Mouse (Mus musculus) bone marrow, adult 2 months (tissue): ENCODE results near the gene Gtf2i. TPM values are rescaled to one million over a fixed set of nuclear protein-coding genes. Genes with fewer than 3 reads are reported as not detected.
"Not testable (repeated sequence)": the region's sequence is repeated elsewhere in the genome, so short reads cannot be mapped to it uniquely, and the experiment has no call there.

Experiments
- H3K27ac ChIP-seq: fragments of 200-500 bp; 2 replicates; pipeline ENCODE4 v1.5.1; 2012; ENCODE audit warnings: low read depth, mild to moderate bottlenecking, control low read depth, inconsistent platforms, low read length; ENCODE audit not compliant: control insufficient read depth, poor library complexity, insufficient read depth
- H3K4me1 ChIP-seq: fragments of 200-500 bp; 2 replicates; pipeline ENCODE4 v1.6.1; 2011; ENCODE audit warnings: low read length; ENCODE audit not compliant: control insufficient read depth, insufficient read depth
- H3K4me3 ChIP-seq: fragments of 200-500 bp; replicated peaks from 2 replicates; pipeline ENCODE3; 2011; ENCODE audit warnings: mild to moderate bottlenecking, low read depth, low read length, control low read depth; ENCODE audit not compliant: control insufficient read depth
- CTCF ChIP-seq: fragments of 200-500 bp; IDR thresholded peaks from 2 replicates; pipeline ENCODE4 v1.5.1; 2011; ENCODE audit warnings: low read length, control low read depth; ENCODE audit not compliant: control insufficient read depth, insufficient read depth
- POLR2A ChIP-seq: fragments of 200-500 bp; IDR thresholded peaks from 2 replicates; pipeline ENCODE4 v1.6.1; 2011; ENCODE audit warnings: low read depth, mild to moderate bottlenecking, control low read depth, low read length, borderline replicate concordance; ENCODE audit not compliant: control insufficient read depth
- WGBS: fragments of 180-500 bp; shearing (Covaris S2); methylation state at CpG from one replicate; pipeline ENCODE4 v1.1.7; 2018; 5-methylcytosine and 5-hydroxymethylcytosine counted together
- polyA plus RNA-seq: library from polyadenylated mRNA; stranded (reverse); fragments of >200 nt; gene quantifications from 2 replicates; pipeline ENCODE4 v1.2.4, GENCODE M21; 2011; ENCODE audit warnings: low replicate concordance; ENCODE audit not compliant: missing spikeins, insufficient read depth, insufficient read length

Gene Gtf2i
- polyA plus RNA-seq, 1 experiment = 41.4 TPM

GRCm38 (mm10) chr5:134342503-134343205, 28.1 kb upstream of the Gtf2i start:
- WGBS = 33% methylated on average over 18 of the region's 18 CpGs
- H3K4me3 ChIP-seq = peak overlapping the region; percentile 12

GRCm38 (mm10) chr5:134341721-134342120, 27.2 kb upstream of the Gtf2i start:
- Histone ChIP-seq H3K27ac (no peak overlapping the region), H3K4me1 (no peaks in the 10 kb centered on the region; the same call in 1 of the 2 replicates), H3K4me3 (no peak overlapping the region)
- WGBS = 78% methylated on average over 5 of the region's 5 CpGs
- TF ChIP-seq POLR2A (no peak), CTCF (no peak)

More at GRCm38 (mm10) chr5:134342503-134343205, 28.1 kb upstream of the Gtf2i start:
- no peak for TF ChIP-seq POLR2A
- TF ChIP-seq CTCF = no peak
- H3K27ac ChIP-seq = no peak overlapping the region
- no peaks in the 10 kb centered on the region; the same call in 1 of the 2 replicates for H3K4me1 ChIP-seq

GRCm38 (mm10) chr5:134341321-134341720, 26.8 kb upstream of the Gtf2i start:
- H3K4me3 ChIP-seq = no peak overlapping the region
- no peak for TF ChIP-seq POLR2A
- no peak for TF ChIP-seq CTCF
- H3K4me1 ChIP-seq = no peaks in the 10 kb centered on the region; the same call in 1 of the 2 replicates
- no peak overlapping the region for H3K27ac ChIP-seq
- WGBS = 45% methylated on average over 10 of the region's 10 CpGs

GRCm38 (mm10) chr5:134340101-134340522, 25.6 kb upstream of the Gtf2i start:
- Histone ChIP-seq H3K4me1 (no peaks in the 10 kb centered on the region; the same call in 1 of the 2 replicates), H3K27ac (no peak overlapping the region), H3K4me3 (no peak overlapping the region)
- TF ChIP-seq POLR2A (no peak), CTCF (no peak)
- WGBS = 77% methylated on average over 6 of the region's 6 CpGs

- WGBS = 90% methylated on average over 2 of the region's 2 CpGs
- H3K4me1 ChIP-seq, H3K27ac ChIP-seq, H3K4me3 ChIP-seq: not testable (repeated sequence)
These were observed 22.5 kb upstream of the Gtf2i start for GRCm38 (mm10) chr5:134337012-134337411.

- TF ChIP-seq CTCF = no peak
- TF ChIP-seq POLR2A = no peak
- Histone ChIP-seq H3K4me3 (no peak overlapping the region), H3K27ac (no peak overlapping the region), H3K4me1 (no peaks in the 10 kb centered on the region)
- WGBS = 88% methylated on average over 8 of the region's 8 CpGs
These were observed 18.2 kb upstream of the Gtf2i start for GRCm38 (mm10) chr5:134332743-134333142.

- no peak overlapping the region for H3K27ac ChIP-seq
- H3K4me3 ChIP-seq = no peak overlapping the region
- 68% methylated on average over 2 of the region's 2 CpGs for WGBS
- H3K4me1 ChIP-seq = no peaks in the 10 kb centered on the region
- TF ChIP-seq POLR2A = no peak
- TF ChIP-seq CTCF = no peak
These were observed 15.5 kb upstream of the Gtf2i start for GRCm38 (mm10) chr5:134330082-134330481.

GRCm38 (mm10) chr5:134329311-134329710, 14.8 kb upstream of the Gtf2i start:
- WGBS = 72% methylated on average over 4 of the region's 4 CpGs
- no peak for TF ChIP-seq CTCF
- no peak for TF ChIP-seq POLR2A
- Histone ChIP-seq H3K4me1 (no peaks in the 10 kb centered on the region), H3K4me3 (no peak overlapping the region), H3K27ac (no peak overlapping the region)

GRCm38 (mm10) chr5:134328482-134329001, 14.0 kb upstream of the Gtf2i start:
- no peaks in the 10 kb centered on the region for H3K4me1 ChIP-seq
- WGBS = 81% methylated on average over 6 of the region's 6 CpGs
- no peak for TF ChIP-seq CTCF
- TF ChIP-seq POLR2A = no peak
- no peak overlapping the region for H3K27ac ChIP-seq
- no peak overlapping the region for H3K4me3 ChIP-seq
